Mouse (Mus musculus): ENCODE results near the gene Scg3.
"Not testable (repeated sequence)": the region's sequence is repeated elsewhere in the genome, so short reads cannot be mapped to it uniquely, and the experiment has no call there.

Gene Scg3

DNA sequence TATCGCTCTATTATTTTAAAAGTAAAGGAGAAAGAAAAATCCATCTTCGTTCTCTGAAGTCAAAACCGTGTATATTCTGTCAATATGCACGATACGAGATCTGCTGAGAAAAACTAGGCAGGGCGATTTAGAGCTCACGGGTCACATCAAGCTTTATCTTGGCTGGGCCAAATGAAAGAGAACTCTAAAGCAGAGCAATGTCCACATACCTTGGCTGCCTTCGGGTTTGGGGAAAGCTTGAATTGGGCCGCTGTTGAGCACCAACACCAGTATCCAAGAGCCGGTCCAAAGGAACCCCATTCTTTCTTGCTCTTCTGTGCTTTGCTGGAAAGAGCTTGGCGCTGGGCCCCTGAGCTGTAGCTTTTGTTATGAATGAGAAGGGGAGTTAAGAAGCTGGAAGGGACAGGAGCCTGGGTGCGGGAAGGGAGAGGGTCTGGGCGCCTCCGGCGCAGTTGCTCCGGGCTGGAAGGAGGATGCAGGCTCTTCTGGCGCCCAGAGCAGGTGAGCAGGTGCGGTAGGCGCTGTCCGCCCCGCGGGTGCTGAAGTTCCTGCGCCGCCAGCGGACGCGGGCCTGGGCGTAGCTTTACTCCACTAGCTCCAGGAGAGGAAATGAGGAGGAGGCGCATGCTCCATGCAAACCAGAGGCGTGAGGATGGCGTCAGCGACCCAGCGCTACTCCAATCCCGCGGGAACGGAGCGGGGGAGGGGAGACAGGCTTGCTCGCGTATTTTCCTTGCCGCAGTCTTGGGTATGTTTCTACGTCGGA lies at the start of gene Scg3:
Gene Scg3 (minus strand): TSS at position 631 of the 766 bp plus-strand sequence.
- DNase-seq (ENCODE audit: low spot score in 2 of 2), result peak; percentile 98

GRCm38 (mm10) chr9:75719952-75720687 lies 36.3 kb upstream of the Scg3 start:
- peak; percentile 72 to 75 for DNase-seq (ENCODE audit: low spot score in 2 of 2)

DNA sequence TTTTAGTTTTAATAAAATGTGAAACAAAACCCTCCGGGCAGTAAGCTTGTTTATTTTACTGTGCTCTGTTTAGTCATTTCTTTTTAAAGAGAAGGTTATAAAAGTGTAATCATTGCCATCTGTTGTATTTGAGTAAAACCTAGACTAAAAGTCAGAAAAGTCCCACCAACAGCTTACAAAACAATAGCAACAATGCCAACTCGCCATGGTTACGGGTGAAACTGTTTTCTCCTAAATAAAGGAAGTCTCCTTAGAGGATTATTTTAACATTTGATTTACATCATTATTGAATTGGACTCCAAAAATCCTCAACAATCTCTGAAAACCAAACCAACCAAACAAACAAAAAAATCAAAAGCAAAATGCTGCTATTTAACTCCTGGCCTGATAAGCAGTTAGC lies 35.6 kb upstream of the Scg3 start:
- DNase-seq (ENCODE audit: low spot score in 2 of 2), result no peak

DNA sequence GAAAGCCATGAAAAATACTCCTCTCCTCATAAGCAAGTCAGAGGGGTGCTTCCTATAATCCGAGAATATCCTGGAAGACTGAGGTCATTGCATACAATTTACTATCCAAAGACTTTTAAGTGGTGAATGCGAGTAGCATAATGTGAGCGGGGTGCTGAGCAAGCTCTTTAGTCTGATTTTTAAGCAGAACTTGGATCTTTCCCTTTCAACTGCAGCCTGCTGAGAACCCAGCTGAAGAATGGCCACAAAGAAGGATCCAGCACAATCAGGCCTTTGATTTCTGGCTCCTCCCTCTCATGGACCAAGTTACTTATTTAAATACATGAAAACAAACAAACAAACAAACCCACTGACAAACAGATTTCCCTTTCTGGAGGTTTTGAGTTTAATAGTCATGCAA lies 916 bp upstream of the Scg3 start:
- peak; percentile 35 to 55 for DNase-seq (ENCODE audit: low spot score in 2 of 2)

DNA sequence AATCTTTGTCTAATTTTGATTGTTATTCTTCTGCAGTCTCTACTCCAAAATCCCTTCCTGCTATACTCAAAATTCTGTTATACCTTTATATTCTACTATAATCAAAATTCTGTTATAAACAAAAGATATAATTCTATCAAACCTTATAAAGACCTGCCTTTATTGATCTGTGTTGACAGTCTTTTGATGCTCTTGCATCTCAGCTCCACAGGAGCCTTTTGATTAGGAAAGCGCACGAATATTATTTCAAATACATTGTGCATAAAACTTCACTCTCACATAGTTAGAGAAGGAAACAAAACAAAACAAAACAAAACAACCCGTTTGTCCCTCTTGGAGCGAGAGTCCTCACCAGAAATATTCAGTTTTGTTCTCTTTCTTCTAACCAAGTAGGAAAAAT lies 436 bp upstream of the Scg3 start:
- DNase-seq (ENCODE audit: low spot score in 2 of 2), result no peak

GRCm38 (mm10) chr9:75680606-75681005 lies 3.2 kb downstream of the Scg3 start:
- no peak for DNase-seq (ENCODE audit: low spot score in 2 of 2)

DNA sequence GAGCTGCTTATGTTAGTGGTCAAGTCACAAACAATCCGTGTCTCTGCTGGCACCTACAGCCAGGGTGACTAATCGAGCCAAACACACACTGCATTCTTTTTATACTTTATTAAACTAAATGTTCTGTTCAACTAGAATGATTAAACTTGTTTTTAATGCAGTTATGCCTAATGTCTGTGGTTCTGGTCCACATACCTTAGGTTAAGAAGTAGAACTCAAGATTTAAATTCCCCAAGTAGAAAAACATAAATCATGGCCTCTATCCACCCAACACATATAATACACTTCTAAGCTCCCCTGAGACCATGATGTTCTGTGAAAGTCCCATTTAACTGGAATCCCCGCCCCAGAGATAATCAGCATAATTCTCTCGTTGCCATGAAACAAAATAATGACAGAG lies 4.2 kb downstream of the Scg3 start:
- no peak for DNase-seq (ENCODE audit: low spot score in 2 of 2)

DNA sequence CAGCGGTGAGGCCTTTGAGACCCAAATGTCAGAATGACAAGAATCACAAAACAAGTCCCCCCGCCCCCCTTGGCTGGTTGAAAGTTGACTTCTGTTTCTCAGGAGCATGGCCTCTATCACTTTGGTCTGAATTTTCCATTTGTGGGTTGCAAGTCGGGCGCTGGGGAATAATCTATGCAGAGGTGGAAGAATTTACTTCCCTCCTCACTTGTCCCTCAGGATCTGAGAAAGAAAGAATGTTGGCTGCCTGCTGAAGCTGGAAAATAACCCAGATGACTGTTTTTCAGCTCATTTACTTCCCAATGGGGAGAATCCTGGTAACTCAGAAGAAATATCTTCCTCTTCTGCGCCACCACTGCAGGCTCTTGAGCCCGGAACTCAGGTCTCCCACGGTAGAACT lies 5.5 kb downstream of the Scg3 start:
- DNase-seq (ENCODE audit: low spot score in 2 of 2), result no peak

- DNase-seq (ENCODE audit: low spot score in 2 of 2), result peak; percentile 47 to 75
These were observed 7.6 kb downstream of the Scg3 start for GRCm38 (mm10) chr9:75676226-75676625.

DNA sequence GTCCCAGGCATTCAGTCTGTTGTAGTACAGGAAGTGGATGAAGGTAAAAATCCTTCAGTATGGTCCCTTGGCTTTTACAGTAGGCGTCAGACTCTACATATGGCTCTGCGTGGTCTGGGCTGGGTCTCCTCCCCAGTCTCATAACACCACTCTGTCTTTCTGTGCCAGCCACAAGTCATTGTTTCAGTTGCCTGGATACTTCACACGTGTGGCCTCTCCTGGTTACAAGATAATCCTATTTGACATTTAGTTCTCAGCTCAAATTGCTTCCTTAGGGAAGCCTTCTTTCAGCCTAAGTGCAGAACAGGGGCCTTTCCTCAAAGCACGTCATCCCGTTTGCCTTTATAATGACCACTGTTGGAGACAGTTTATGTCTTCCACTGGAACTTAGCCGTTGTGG lies 11.1 kb downstream of the Scg3 start:
- no peak for DNase-seq (ENCODE audit: low spot score in 2 of 2)

GRCm38 (mm10) chr9:75666612-75667011 lies 17.2 kb downstream of the Scg3 start:
- no peak for DNase-seq (ENCODE audit: low spot score in 2 of 2)

DNA sequence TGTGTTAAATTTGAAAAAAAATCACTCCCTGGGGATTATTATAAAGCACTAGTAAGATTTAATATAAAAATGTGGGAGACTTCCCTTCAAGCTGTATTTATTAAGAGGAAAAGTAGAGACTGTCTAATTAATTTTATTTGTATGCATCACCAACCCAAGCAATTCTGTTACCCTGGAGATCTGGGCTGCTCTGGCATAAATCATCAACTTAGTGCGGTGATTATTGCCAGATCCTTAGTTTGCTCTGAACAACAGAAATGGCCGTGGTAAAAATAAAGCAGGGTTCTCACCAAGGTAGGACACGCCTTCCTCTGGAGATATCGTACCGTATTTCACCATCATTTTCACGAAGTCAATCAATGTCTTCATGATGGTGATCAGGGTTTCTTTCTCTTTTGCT lies 18.5 kb downstream of the Scg3 start:
- no peak for DNase-seq (ENCODE audit: low spot score in 2 of 2)

DNA sequence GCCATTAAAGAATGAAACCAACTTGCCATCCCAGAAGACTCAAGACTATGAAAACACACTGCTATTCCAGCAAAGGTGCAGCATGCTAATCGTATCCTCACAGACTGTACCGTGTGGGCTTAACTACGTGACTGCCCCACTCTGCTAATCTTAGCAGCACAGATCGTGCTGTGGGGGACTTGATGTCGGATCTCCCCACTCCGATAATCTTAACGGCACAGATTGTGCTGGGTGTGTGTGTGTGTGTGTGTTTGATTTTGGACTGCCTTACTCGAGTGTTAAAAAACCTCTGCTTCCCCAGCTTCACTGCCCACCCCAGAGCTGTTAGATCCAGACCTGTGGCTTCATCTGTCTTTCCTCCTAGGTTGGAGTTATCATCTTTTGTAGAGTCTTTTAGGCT lies 22.9 kb downstream of the Scg3 start:
- peak in 1 of 2 experiments; percentile 55 for DNase-seq (ENCODE audit: low spot score in 2 of 2)

DNA sequence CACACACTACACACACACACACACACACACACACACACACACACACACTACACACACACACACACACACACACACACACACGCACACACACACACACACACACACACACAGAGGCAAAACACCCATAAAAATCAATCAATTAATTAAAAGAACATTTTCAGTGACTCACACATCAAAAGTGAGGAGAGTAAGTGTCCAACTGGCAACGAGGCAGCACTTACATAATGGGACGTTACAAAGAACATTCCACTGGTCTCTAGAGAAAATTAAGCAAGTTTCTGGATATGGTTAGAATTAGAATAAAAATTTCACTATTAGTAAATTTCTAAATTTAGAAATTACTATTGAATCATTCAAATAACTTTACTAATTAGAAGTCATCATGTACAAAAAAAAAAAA lies 27.4 kb downstream of the Scg3 start:
- DNase-seq (ENCODE audit: low spot score in 2 of 2), result not testable (repeated sequence)

GRCm38 (mm10) chr9:75653981-75654911 lies 29.6 kb downstream of the Scg3 start:
- DNase-seq (ENCODE audit: low spot score in 2 of 2), result no peak

- no peak for DNase-seq (ENCODE audit: low spot score in 2 of 2)
These were observed 38.5 kb downstream of the Scg3 start for GRCm38 (mm10) chr9:75645405-75645804.

DNA sequence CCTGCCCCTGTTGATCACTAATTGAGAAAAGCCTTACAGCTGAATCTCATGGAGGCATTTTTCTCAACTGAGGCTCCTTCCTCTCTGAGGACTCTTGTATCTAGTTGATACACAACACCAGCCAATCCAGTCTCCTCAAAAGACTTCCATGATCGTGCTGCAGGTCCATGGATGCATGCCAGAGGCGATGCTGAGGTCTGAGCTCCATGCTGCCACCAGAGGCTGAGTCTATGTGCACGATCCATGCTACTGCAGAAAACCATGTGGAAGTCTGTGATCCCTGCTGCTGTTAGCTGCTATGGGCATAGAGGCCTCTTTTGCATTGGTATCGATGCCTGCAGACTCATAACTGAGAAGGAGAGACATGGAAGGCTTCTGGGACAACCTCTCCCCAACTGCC lies 49.6 kb downstream of the Scg3 start:
- DNase-seq (ENCODE audit: low spot score in 2 of 2), result no peak

DNA sequence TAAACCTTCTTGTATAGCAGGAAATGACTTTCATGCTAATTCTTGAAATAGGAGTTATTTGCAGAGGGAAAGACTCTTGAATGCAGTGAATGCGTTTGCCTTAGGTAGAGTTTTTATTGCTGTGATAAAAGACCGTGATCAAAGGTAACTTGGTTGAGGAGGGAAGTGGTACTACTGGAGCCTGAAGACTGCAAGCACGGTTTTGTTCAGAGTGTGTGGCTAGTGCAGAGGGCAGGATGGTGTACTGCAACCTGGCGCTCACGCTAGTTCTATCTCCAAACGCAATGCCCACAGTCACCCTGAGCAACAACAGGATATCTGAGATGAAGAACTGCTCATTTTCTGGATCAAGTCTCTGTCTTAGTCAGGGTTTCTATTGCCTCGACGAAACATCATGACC lies 50.3 kb downstream of the Scg3 start:
- no peak for DNase-seq (ENCODE audit: low spot score in 2 of 2)

GRCm38 (mm10) chr9:75632902-75633301 lies 51.0 kb downstream of the Scg3 start:
- DNase-seq (ENCODE audit: low spot score in 2 of 2), result no peak

GRCm38 (mm10) chr9:75632111-75632510 lies 51.7 kb downstream of the Scg3 start:
- DNase-seq (ENCODE audit: low spot score in 2 of 2), result no peak

DNA sequence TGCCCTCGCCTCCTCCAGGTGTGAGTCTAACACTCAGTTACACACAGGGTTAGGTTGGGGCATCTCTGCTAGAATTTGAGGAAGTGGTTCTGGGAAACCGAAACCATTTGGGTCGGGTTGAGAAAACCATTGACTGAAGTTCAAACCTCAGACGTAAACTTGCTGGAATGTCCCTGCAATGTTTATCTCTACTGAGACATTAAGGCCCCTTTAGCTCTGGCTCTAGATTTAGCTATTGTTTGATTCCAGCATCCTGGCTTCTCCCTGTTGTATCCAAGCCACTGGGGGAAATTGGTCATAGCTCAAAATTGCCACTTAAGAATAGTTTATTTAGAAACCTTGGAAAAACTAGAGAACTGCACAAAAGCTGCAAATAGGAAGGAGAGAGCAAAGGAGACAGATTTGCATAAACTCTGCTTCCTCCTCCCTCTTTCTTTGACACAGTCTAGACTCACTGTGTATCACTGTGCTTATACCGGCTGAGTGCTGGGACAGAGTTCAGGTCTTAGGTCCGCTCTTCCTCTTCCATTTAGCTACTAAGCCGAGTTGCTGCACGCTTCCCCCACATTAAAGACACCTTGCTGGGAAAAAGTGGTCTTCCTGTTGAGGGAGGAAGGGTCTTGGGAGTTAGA lies 52.9 kb downstream of the Scg3 start:
- DNase-seq (ENCODE audit: low spot score in 2 of 2), result no peak

DNA sequence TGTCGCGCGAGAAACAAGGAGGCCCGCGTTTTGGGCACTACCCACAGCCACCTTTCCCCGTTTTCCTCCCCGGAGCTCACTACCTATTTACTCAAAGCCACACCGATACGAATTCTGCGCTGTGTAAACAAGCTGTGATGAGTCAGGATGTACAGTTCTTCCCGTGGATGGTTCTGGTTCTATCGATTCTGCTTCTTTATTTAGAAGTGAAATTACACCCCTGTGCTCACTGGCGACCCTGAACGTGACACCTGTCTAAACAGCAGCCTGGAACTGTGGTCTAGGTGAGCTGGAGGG lies 57.6 kb downstream of the Scg3 start:
- no peak for DNase-seq (ENCODE audit: low spot score in 2 of 2)
